Mouse (Mus musculus): Measurements from ENCODE around the gene Ncf4. TPM values are rescaled to one million over a fixed set of nuclear protein-coding genes. Genes with fewer than 3 reads are reported as not detected.

The Ncf4 gene
- total RNA-seq (2014; rRNA removed) = 0.22 and 0.42 TPM in 2 replicates
- polyA plus RNA-seq (2015; fragmentation: Nextera tagmentation; extraction: Ambion mirVana) = 0.65 and 1.1 TPM in 2 replicates

DNA sequence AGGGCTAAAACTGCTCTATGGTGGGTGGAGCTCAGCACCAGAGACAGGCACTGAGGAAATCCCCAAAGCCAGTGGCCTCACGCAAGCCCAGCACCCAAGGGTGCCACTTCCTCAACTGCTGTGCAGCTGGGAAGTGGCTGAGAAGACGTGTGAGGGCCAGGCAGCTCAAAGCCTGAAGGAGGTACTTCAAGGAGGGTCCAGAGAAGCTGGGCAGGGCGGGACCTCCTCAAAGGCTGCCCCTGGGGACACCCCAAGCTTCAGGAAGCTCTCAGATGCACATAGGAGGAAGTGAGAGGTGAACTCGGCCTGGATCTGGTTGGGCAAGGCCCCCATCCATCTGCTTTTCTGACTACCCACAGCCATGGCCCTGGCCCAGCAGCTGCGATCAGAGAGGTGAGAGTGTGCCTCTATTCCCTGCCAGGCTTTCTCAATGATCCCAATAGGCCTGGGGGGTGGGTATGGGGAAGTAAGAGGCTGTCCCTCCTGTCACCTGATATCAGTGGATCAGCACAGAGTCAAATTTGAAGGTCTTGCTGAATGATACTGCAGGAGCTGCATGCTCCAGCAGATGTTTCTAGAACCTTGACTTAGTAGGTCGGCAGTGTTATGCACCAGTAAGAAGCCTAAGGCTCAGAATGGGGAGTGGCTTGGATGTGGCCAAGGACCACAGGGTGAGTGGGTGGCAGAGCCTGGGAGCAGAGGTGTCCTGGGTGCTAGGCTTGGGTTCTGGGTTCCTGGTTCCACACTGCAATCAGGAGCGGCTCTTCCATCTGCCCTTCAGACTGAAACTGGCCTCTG, at the start of gene Ncf4:
Gene Ncf4 (plus strand): TSS at position 107 of the 798 bp plus-strand sequence.
- Histone ChIP-seq H3K4me2 (ENCODE audit: low read depth, low read length, poor library complexity, severe bottlenecking) (no peak within 1 kb of the TSS), H3K27ac (ENCODE audit: low read depth, low read length) (no peak within 1 kb of the TSS), H3K27me3 (ENCODE audit: insufficient read depth, low read length) (no peaks in the 10 kb centered on the region), H3K9ac (replicated peaks; ENCODE audit: low read length, poor library complexity, severe bottlenecking) (no peak within 1 kb of the TSS), H3K4me3 (ENCODE audit: low read depth, low read length) (no peak within 1 kb of the TSS), H3K36me3 (ENCODE audit: insufficient read depth, low read length) (no peaks in the 10 kb centered on the region), H3K9me3 (ENCODE audit: low read length) (no peaks in the 10 kb centered on the region), H3K4me1 (ENCODE audit: insufficient read depth, low read length) (no peaks in the 10 kb centered on the region)
- TF ChIP-seq CTCF (IDR thresholded peaks at IDR 0.05) = no peak
- DNase-seq (ENCODE audit: low spot score) = no peak
- WGBS = 70% methylated on average over 7 of the region's 7 CpGs
- no peak for ATAC-seq (ENCODE audit: low FRiP score)

DNA sequence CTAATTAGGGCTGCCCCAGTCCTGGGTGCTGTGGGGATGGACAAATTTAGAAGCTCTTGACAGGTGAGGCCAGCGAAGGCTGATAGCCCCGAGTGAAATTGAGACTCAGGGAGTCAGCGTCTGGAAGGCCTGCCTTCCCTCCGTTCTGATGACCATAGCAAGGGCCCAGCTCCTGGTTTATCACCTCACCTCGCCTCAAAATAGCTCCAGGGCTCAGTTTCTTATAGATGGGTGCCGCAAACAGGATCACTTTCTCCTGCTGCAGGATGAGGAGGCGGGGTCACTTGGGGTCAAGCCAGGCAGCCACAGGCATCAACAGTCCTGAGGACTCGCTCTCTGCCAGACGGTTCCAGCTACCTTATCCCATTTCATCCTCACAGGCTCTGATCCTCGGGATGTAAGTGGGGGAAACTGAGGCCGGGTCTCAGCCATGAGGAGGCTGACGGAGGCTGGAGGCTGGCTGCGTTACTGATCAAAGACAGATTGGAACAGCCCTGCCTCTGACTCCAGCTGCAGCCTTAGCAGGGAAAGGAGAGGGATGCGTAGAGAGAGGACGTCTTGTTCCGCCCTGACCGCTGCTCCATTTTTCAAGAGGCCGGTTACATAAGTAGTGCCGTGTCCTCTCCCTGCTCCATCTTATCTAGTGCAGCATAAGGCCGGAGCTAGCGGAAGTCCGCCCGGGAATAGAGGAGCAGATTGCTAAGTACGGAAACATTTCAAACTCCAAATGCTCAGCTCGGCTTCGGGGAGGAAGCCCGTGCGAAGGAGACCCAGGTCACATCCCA, 49.3 kb upstream of the Ncf4 start:
- Histone ChIP-seq H3K4me3 (ENCODE audit: low read depth, low read length) (no peak overlapping the region), H3K36me3 (ENCODE audit: insufficient read depth, low read length) (no peaks in the 10 kb centered on the region), H3K4me2 (ENCODE audit: low read depth, low read length, poor library complexity, severe bottlenecking) (no peak overlapping the region), H3K27ac (ENCODE audit: low read depth, low read length) (no peak overlapping the region), H3K9me3 (ENCODE audit: low read length) (no peaks in the 10 kb centered on the region), H3K27me3 (ENCODE audit: insufficient read depth, low read length) (no peaks in the 10 kb centered on the region), H3K9ac (replicated peaks; ENCODE audit: low read length, poor library complexity, severe bottlenecking) (no peak overlapping the region), H3K4me1 (ENCODE audit: insufficient read depth, low read length) (no peaks in the 10 kb centered on the region)
- TF ChIP-seq CTCF (IDR thresholded peaks at IDR 0.05) = no peak
- DNase-seq (ENCODE audit: low spot score) (no peak), ATAC-seq (ENCODE audit: low FRiP score) (no peak)
- 79% methylated on average over 28 of the region's 28 CpGs for WGBS

DNA sequence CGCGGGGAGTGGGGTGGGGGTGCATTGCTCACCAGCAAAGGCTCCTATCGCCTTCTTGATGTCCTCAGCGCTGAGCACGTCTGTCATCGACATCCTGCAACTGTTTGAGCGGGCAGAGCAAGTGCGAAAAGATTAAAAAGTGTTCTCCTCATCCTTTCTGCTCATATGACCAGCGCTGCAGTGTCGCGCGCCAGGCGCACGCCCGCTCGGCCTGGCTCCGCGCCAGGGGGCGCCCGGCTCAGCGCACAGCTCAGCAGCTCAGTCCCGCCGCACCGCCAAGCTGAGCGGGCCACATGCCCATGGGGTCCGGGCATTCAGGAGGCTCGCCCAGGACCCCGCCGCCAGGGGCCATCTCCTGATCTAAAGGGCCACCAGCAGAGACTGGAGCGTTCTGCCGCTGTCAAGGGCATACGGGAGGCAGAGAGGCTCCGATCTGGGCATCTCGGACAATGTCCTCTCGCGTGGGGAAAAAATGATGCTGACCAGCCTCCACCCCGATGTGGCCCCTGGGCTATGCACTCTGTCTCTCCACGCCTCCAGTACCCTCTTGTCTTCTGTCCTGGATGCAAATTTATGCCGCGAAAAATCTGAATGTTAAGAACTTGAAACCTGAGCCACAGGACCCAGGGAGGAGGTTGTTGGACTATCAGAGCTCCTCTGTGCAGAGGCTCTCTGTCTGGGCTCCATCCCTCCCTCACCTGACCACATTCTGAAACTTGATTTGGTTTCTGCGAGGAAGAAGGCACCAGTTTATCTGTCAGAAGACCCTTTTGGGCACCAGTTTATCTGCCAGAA, 40.4 kb upstream of the Ncf4 start:
- H3K4me1 ChIP-seq (ENCODE audit: insufficient read depth, low read length) = peaks cover 3% of the 10 kb centered on the region; the same call in 1 of the 2 replicates
- ATAC-seq (ENCODE audit: low FRiP score) (peak; percentile 66; the same call in 1 of the 2 replicates), DNase-seq (ENCODE audit: low spot score) (peak; percentile 68)
- H3K9ac ChIP-seq (replicated peaks; ENCODE audit: low read length, poor library complexity, severe bottlenecking) = peak overlapping the region; percentile 52
- peak overlapping the region; percentile 85 for H3K4me2 ChIP-seq (ENCODE audit: low read depth, low read length, poor library complexity, severe bottlenecking)
- 1% methylated on average over 41 of the region's 41 CpGs for WGBS
- no peak overlapping the region for H3K27ac ChIP-seq (ENCODE audit: low read depth, low read length)
- no peaks in the 10 kb centered on the region for H3K36me3 ChIP-seq (ENCODE audit: insufficient read depth, low read length)
- H3K9me3 ChIP-seq (ENCODE audit: low read length) = no peaks in the 10 kb centered on the region
- H3K4me3 ChIP-seq (ENCODE audit: low read depth, low read length) = peak overlapping the region; percentile 43
- TF ChIP-seq CTCF (IDR thresholded peaks at IDR 0.05) = peak; percentile 60
- H3K27me3 ChIP-seq (ENCODE audit: insufficient read depth, low read length) = peaks cover 38% of the 10 kb centered on the region

DNA sequence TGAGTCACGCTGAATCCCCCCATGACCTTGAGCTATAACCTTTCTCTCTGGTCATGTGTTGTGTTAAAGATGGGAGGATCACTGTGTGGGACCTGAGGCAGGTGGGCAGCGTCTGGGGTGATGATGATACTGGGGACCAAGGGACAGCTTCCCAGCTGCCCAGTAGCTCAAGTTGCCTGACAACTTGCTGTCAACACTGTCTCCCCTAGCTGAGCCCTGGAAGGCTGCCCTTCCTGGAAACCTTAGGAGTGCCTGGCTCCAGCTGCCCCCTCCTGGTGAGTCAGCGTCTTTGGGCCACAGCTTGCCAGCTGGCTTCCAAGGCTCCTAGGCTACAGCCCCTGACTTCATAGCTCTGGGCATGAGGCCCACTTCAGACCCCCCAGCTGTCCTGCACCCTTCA, 39.4 kb upstream of the Ncf4 start:
- H3K36me3 ChIP-seq (ENCODE audit: insufficient read depth, low read length) = no peaks in the 10 kb centered on the region
- no peak overlapping the region for H3K4me3 ChIP-seq (ENCODE audit: low read depth, low read length)
- H3K9ac ChIP-seq (replicated peaks; ENCODE audit: low read length, poor library complexity, severe bottlenecking) = no peak overlapping the region
- no peak overlapping the region for H3K27ac ChIP-seq (ENCODE audit: low read depth, low read length)
- H3K9me3 ChIP-seq (ENCODE audit: low read length) = no peaks in the 10 kb centered on the region
- peaks cover 38% of the 10 kb centered on the region for H3K27me3 ChIP-seq (ENCODE audit: insufficient read depth, low read length)
- peaks cover 3% of the 10 kb centered on the region; the same call in 1 of the 2 replicates for H3K4me1 ChIP-seq (ENCODE audit: insufficient read depth, low read length)
- 43% methylated on average over 3 of the region's 3 CpGs for WGBS
- ATAC-seq (ENCODE audit: low FRiP score) (0 out of 2 replicates have a peak, but pooled peaks have one; percentile 38), DNase-seq (ENCODE audit: low spot score) (peak; percentile 70)
- H3K4me2 ChIP-seq (ENCODE audit: low read depth, low read length, poor library complexity, severe bottlenecking) = no peak overlapping the region
- TF ChIP-seq CTCF (IDR thresholded peaks at IDR 0.05) = peak; percentile 60

GRCm38 (mm10) chr15:78206312-78206711, 38.3 kb upstream of the Ncf4 start, which contains the start of gene Pvalb:
Gene Pvalb (minus strand): TSS chr15:78206400.
- Histone ChIP-seq H3K36me3 (ENCODE audit: insufficient read depth, low read length) (no peaks in the 10 kb centered on the region), H3K9ac (replicated peaks; ENCODE audit: low read length, poor library complexity, severe bottlenecking) (no peak within 1 kb of the TSS), H3K27ac (ENCODE audit: low read depth, low read length) (no peak within 1 kb of the TSS), H3K4me2 (ENCODE audit: low read depth, low read length, poor library complexity, severe bottlenecking) (no peak within 1 kb of the TSS), H3K4me1 (ENCODE audit: insufficient read depth, low read length) (peaks cover 3% of the 10 kb centered on the region; the same call in 1 of the 2 replicates), H3K9me3 (ENCODE audit: low read length) (no peaks in the 10 kb centered on the region), H3K4me3 (ENCODE audit: low read depth, low read length) (no peak within 1 kb of the TSS), H3K27me3 (ENCODE audit: insufficient read depth, low read length) (peaks cover 38% of the 10 kb centered on the region)
- ATAC-seq (ENCODE audit: low FRiP score) (no peak), DNase-seq (ENCODE audit: low spot score) (no peak)
- no peak for TF ChIP-seq CTCF (IDR thresholded peaks at IDR 0.05)
- WGBS = 90% methylated on average over 7 of the region's 7 CpGs
